Mouse (Mus musculus): ENCODE measurements around the gene Wnt3. TPM values are rescaled to one million over a fixed set of nuclear protein-coding genes. Genes with fewer than 3 reads are reported as not detected.

Gene Wnt3
- total and polyA plus RNA-seq, 2 experiments from 2014 or later: 6.1 to 8.1 TPM

GRCm38 (mm10) chr11:103772505-103773386 lies 1.2 kb upstream of the Wnt3 start:
- H3K27me3 ChIP-seq (ENCODE audit: insufficient read depth, low read length): peaks cover 81% of the 10 kb centered on the region

GRCm38 (mm10) chr11:103774228-103774530 lies 229 bp downstream of the Wnt3 start:
- 1% methylated on average over 19 of the region's 19 CpGs for WGBS
- no peak for ATAC-seq
- H3K27me3 ChIP-seq (ENCODE audit: insufficient read depth, low read length): peaks cover 74% of the 10 kb centered on the region
- H3K4me3 ChIP-seq (ENCODE audit: low read depth, low read length): peak overlapping the region; percentile 35
- TF ChIP-seq CTCF (IDR thresholded peaks at IDR 0.05; ENCODE audit: low read depth): no peak
- peak overlapping the region; percentile 52 for H3K4me2 ChIP-seq (ENCODE audit: low read depth)
- no peaks in the 10 kb centered on the region for H3K36me3 ChIP-seq (ENCODE audit: insufficient read depth)
- H3K9ac ChIP-seq: no peak overlapping the region
- DNase-seq: no peak
- H3K9me3 ChIP-seq (ENCODE audit: low read length): no peaks in the 10 kb centered on the region
- peaks cover 13% of the 10 kb centered on the region for H3K4me1 ChIP-seq (ENCODE audit: insufficient read depth)
- no peak overlapping the region for H3K27ac ChIP-seq (ENCODE audit: low read depth, low read length)

More at GRCm38 (mm10) chr11:103772505-103773386, 1.2 kb upstream of the Wnt3 start:
- DNase-seq (peak; percentile 9), ATAC-seq (no peak)
- H3K27ac ChIP-seq (ENCODE audit: low read depth, low read length): no peak overlapping the region
- peak overlapping the region; percentile 35 for H3K4me3 ChIP-seq (ENCODE audit: low read depth, low read length)
- no peaks in the 10 kb centered on the region for H3K36me3 ChIP-seq (ENCODE audit: insufficient read depth)
- no peak for TF ChIP-seq CTCF (IDR thresholded peaks at IDR 0.05; ENCODE audit: low read depth)
- H3K4me1 ChIP-seq (ENCODE audit: insufficient read depth): peaks cover 13% of the 10 kb centered on the region
- no peak overlapping the region for H3K9ac ChIP-seq
- H3K4me2 ChIP-seq (ENCODE audit: low read depth): peak overlapping the region; percentile 52
- 4% methylated on average over 23 of the region's 23 CpGs for WGBS
- no peaks in the 10 kb centered on the region for H3K9me3 ChIP-seq (ENCODE audit: low read length)

- DNase-seq (no peak), ATAC-seq (no peak)
- H3K4me1 ChIP-seq (ENCODE audit: insufficient read depth): no peaks in the 10 kb centered on the region
- H3K9ac ChIP-seq: no peak overlapping the region
- H3K27ac ChIP-seq (ENCODE audit: low read depth, low read length): no peak overlapping the region
- no peaks in the 10 kb centered on the region for H3K36me3 ChIP-seq (ENCODE audit: insufficient read depth)
- no peaks in the 10 kb centered on the region for H3K9me3 ChIP-seq (ENCODE audit: low read length)
- H3K27me3 ChIP-seq (ENCODE audit: insufficient read depth, low read length): peaks cover 20% of the 10 kb centered on the region
- no peak for TF ChIP-seq CTCF (IDR thresholded peaks at IDR 0.05; ENCODE audit: low read depth)
- H3K4me2 ChIP-seq (ENCODE audit: low read depth): no peak overlapping the region
- H3K4me3 ChIP-seq (ENCODE audit: low read depth, low read length): no peak overlapping the region
- WGBS: 68% methylated on average over 9 of the region's 9 CpGs
These were observed 6.2 kb downstream of the Wnt3 start for GRCm38 (mm10) chr11:103780152-103780551.

- Histone ChIP-seq H3K9ac (no peak overlapping the region), H3K27me3 (ENCODE audit: insufficient read depth, low read length) (peaks cover 7% of the 10 kb centered on the region; the same call in 1 of the 2 replicates), H3K4me1 (ENCODE audit: insufficient read depth) (no peaks in the 10 kb centered on the region), H3K27ac (ENCODE audit: low read depth, low read length) (no peak overlapping the region), H3K36me3 (ENCODE audit: insufficient read depth) (no peaks in the 10 kb centered on the region), H3K4me3 (ENCODE audit: low read depth, low read length) (no peak overlapping the region), H3K4me2 (ENCODE audit: low read depth) (no peak overlapping the region), H3K9me3 (ENCODE audit: low read length) (no peaks in the 10 kb centered on the region)
- no peak for ATAC-seq
- no peak for TF ChIP-seq CTCF (IDR thresholded peaks at IDR 0.05; ENCODE audit: low read depth)
- 70% methylated on average over 5 of the region's 5 CpGs for WGBS
- DNase-seq: no peak
These were observed 16.0 kb downstream of the Wnt3 start for GRCm38 (mm10) chr11:103789951-103790350.

- Histone ChIP-seq H3K4me1 (ENCODE audit: insufficient read depth) (no peaks in the 10 kb centered on the region), H3K36me3 (ENCODE audit: insufficient read depth) (no peaks in the 10 kb centered on the region), H3K4me3 (ENCODE audit: low read depth, low read length) (no peak overlapping the region), H3K4me2 (ENCODE audit: low read depth) (no peak overlapping the region), H3K9ac (no peak overlapping the region), H3K9me3 (ENCODE audit: low read length) (no peaks in the 10 kb centered on the region), H3K27ac (ENCODE audit: low read depth, low read length) (no peak overlapping the region), H3K27me3 (ENCODE audit: insufficient read depth, low read length) (peaks cover 1% of the 10 kb centered on the region)
- TF ChIP-seq CTCF (IDR thresholded peaks at IDR 0.05; ENCODE audit: low read depth): no peak
- 64% methylated on average over 9 of the region's 9 CpGs for WGBS
- no peak for ATAC-seq
- peak; percentile 12 for DNase-seq
These were observed 27.2 kb downstream of the Wnt3 start for GRCm38 (mm10) chr11:103801128-103801527.

- Histone ChIP-seq H3K4me2 (ENCODE audit: low read depth) (no peak overlapping the region), H3K4me1 (ENCODE audit: insufficient read depth) (0 out of 2 replicates have a peak, but pooled peaks cover 5% of the 10 kb centered on the region), H3K27me3 (ENCODE audit: insufficient read depth, low read length) (peaks cover 4% of the 10 kb centered on the region; the same call in 1 of the 2 replicates), H3K9ac (no peak overlapping the region), H3K4me3 (ENCODE audit: low read depth, low read length) (no peak overlapping the region), H3K36me3 (ENCODE audit: insufficient read depth) (no peaks in the 10 kb centered on the region), H3K27ac (ENCODE audit: low read depth, low read length) (no peak overlapping the region), H3K9me3 (ENCODE audit: low read length) (no peaks in the 10 kb centered on the region)
- ATAC-seq (no peak), DNase-seq (no peak)
- TF ChIP-seq CTCF (IDR thresholded peaks at IDR 0.05; ENCODE audit: low read depth): no peak
- 91% methylated on average over 11 of the region's 11 CpGs for WGBS
These were observed 30.2 kb downstream of the Wnt3 start for GRCm38 (mm10) chr11:103804126-103804525.

- DNase-seq (no peak), ATAC-seq (no peak)
- 83% methylated on average over 4 of the region's 4 CpGs for WGBS
These were observed 30.9 kb downstream of the Wnt3 start for GRCm38 (mm10) chr11:103804804-103805203.

More at GRCm38 (mm10) chr11:103804804-103805203, 30.9 kb downstream of the Wnt3 start:
- H3K36me3 ChIP-seq (ENCODE audit: insufficient read depth): no peaks in the 10 kb centered on the region
- no peak overlapping the region for H3K4me3 ChIP-seq (ENCODE audit: low read depth, low read length)
- no peak for TF ChIP-seq CTCF (IDR thresholded peaks at IDR 0.05; ENCODE audit: low read depth)
- peaks cover 4% of the 10 kb centered on the region; the same call in 1 of the 2 replicates for H3K27me3 ChIP-seq (ENCODE audit: insufficient read depth, low read length)
- H3K9me3 ChIP-seq (ENCODE audit: low read length): no peaks in the 10 kb centered on the region
- no peak overlapping the region for H3K9ac ChIP-seq
- H3K4me2 ChIP-seq (ENCODE audit: low read depth): no peak overlapping the region
- H3K27ac ChIP-seq (ENCODE audit: low read depth, low read length): no peak overlapping the region
- 0 out of 2 replicates have a peak, but pooled peaks cover 11% of the 10 kb centered on the region for H3K4me1 ChIP-seq (ENCODE audit: insufficient read depth)

Data from forebrain, postnatal 0 days (tissue).